Mouse (Mus musculus): ENCODE data around the gene Nmt1. TPM values are rescaled to one million over a fixed set of nuclear protein-coding genes. Genes with fewer than 3 reads are reported as not detected.
A peak's percentile ranks its signal among the peaks of the same experiment; 100 is the strongest.

Nmt1 gene
- polyA plus RNA-seq, 1 experiment from 2014 or later = 47.8 TPM

DNA sequence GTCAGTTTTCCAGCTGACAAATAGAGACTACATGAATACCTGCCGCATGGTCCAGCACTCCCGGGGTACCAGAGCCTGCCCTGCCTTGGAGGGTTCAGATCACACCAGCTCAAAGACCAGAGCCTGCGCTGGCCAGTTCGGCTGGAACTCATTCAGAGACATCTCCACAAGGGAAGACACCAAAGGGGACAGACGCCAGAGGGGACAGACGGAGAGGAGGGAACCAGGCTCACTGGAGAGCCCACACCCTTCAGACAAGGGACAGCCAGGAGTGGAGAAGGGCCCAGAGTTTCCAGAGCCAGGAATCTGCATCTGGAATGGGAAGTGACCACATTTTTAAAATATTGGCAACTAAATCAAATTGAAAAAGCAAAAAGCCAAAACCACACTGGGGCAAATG, 53.6 kb downstream of the Nmt1 start:
- DNase-seq (no peak), ATAC-seq (ENCODE audit: low read depth) (no peak)
- no peak overlapping the region for H3K27ac ChIP-seq
- H3K4me1 ChIP-seq (replicated peaks) = peaks cover 7% of the 10 kb centered on the region
- H3K4me2 ChIP-seq = no peak overlapping the region
- no peak overlapping the region for H3K9ac ChIP-seq
- H3K36me3 ChIP-seq = no peaks in the 10 kb centered on the region
- peaks cover 46% of the 10 kb centered on the region for H3K27me3 ChIP-seq
- no peaks in the 10 kb centered on the region for H3K9me3 ChIP-seq (replicated peaks)
- WGBS (ENCODE audit: insufficient replicate concordance) = 64% methylated on average over 6 of the region's 6 CpGs
- no peak overlapping the region for H3K4me3 ChIP-seq (replicated peaks)

- 64% methylated on average over 7 of the region's 7 CpGs for WGBS (ENCODE audit: insufficient replicate concordance)
- no peak overlapping the region for H3K4me2 ChIP-seq
- ATAC-seq (ENCODE audit: low read depth) (no peak), DNase-seq (no peak)
- H3K9ac ChIP-seq = no peak overlapping the region
- H3K4me1 ChIP-seq (replicated peaks) = peaks cover 10% of the 10 kb centered on the region
- H3K4me3 ChIP-seq (replicated peaks) = no peak overlapping the region
- no peak overlapping the region for H3K27ac ChIP-seq
- no peaks in the 10 kb centered on the region for H3K36me3 ChIP-seq
- H3K9me3 ChIP-seq (replicated peaks) = no peaks in the 10 kb centered on the region
- H3K27me3 ChIP-seq = peaks cover 10% of the 10 kb centered on the region
Measured at GRCm38 (mm10) chr11:103093306-103093705, 65.3 kb downstream of the Nmt1 start.

- Histone ChIP-seq H3K27ac (no peak overlapping the region), H3K36me3 (no peaks in the 10 kb centered on the region), H3K27me3 (peaks cover 19% of the 10 kb centered on the region), H3K4me3 (replicated peaks) (no peak overlapping the region), H3K9me3 (replicated peaks) (no peaks in the 10 kb centered on the region), H3K4me1 (replicated peaks) (peaks cover 10% of the 10 kb centered on the region), H3K4me2 (no peak overlapping the region), H3K9ac (no peak overlapping the region)
- no peak for DNase-seq
- ATAC-seq (ENCODE audit: low read depth) = no peak
- WGBS (ENCODE audit: insufficient replicate concordance) = 53% methylated on average over 20 of the region's 20 CpGs
Measured at GRCm38 (mm10) chr11:103093862-103094833, 66.2 kb downstream of the Nmt1 start.

GRCm38 (mm10) chr11:103095107-103095670, 67.2 kb downstream of the Nmt1 start:
- no peaks in the 10 kb centered on the region for H3K9me3 ChIP-seq (replicated peaks)
- 72% methylated on average over 9 of the region's 9 CpGs for WGBS (ENCODE audit: insufficient replicate concordance)
- peaks cover 10% of the 10 kb centered on the region for H3K4me1 ChIP-seq (replicated peaks)
- H3K27ac ChIP-seq = no peak overlapping the region
- DNase-seq = no peak
- H3K27me3 ChIP-seq = peaks cover 29% of the 10 kb centered on the region
- no peak overlapping the region for H3K4me2 ChIP-seq
- H3K36me3 ChIP-seq = no peaks in the 10 kb centered on the region
- no peak overlapping the region for H3K9ac ChIP-seq
- ATAC-seq (ENCODE audit: low read depth) = no peak
- H3K4me3 ChIP-seq (replicated peaks) = no peak overlapping the region

DNA sequence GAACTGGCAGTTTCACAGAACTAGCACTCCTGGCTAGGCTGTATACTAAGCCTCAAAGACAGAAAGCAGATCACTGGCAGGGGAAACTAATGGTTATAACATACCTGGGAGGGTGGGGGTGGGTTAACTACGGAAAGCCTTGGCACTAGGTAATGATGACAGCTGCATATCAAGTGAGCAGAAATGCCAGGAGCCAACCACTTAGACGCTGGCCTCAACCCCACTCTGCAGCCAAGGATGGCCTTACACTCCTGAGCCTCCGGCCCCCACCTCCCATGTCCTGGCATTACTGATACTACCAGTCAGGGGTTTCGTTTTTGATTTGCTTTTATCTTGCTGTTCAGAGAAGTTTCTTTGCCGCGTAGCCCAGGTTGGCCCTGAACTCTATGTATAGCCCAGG, 67.8 kb downstream of the Nmt1 start:
- no peak overlapping the region for H3K4me2 ChIP-seq
- DNase-seq = no peak
- H3K27me3 ChIP-seq = peaks cover 35% of the 10 kb centered on the region
- H3K9ac ChIP-seq = no peak overlapping the region
- no peaks in the 10 kb centered on the region for H3K9me3 ChIP-seq (replicated peaks)
- no peak overlapping the region for H3K4me3 ChIP-seq (replicated peaks)
- peaks cover 10% of the 10 kb centered on the region for H3K4me1 ChIP-seq (replicated peaks)
- WGBS (ENCODE audit: insufficient replicate concordance) = 77% methylated on average over 6 of the region's 6 CpGs
- no peaks in the 10 kb centered on the region for H3K36me3 ChIP-seq
- H3K27ac ChIP-seq = no peak overlapping the region
- ATAC-seq (ENCODE audit: low read depth) = no peak

GRCm38 (mm10) chr11:103096979-103097894, 69.2 kb downstream of the Nmt1 start:
- Histone ChIP-seq H3K36me3 (no peaks in the 10 kb centered on the region), H3K9ac (no peak overlapping the region), H3K4me2 (no peak overlapping the region), H3K4me3 (replicated peaks) (no peak overlapping the region), H3K27ac (no peak overlapping the region), H3K9me3 (replicated peaks) (no peaks in the 10 kb centered on the region), H3K4me1 (replicated peaks) (peaks cover 24% of the 10 kb centered on the region), H3K27me3 (peaks cover 49% of the 10 kb centered on the region)
- DNase-seq = no peak
- 34% methylated on average over 22 of the region's 22 CpGs for WGBS (ENCODE audit: insufficient replicate concordance)
- ATAC-seq (ENCODE audit: low read depth) = no peak

DNA sequence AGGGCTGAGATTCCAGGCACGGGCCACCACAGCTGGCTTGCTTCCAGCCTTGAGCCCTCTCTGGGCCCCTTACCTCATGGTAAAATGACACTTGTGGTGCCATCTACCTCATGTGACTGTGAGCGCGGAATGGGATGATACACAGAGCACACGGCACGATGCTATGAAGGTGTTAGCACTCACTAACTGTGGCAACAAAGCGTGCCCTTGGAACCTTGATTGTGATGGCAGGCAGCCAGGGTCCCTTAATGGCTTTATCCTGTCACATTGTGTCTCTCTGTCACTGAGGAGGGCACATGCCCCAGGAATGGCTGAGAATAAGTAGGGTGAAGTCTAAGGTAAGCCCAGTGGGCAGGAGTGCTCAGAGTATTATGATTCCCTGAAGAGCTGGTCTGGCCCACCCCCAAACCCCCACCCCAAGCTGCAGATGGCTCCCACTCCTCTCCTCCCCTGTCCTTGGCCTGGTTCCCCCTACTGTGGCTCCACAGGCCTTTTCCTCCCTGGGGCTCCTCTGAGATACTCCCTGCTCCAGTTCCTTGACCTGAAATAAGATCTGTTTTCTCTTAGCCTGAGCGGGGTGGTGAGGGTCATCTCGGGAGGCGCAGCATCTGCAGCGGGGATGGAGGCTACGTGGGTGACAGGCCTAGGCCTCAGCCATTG, 70.7 kb downstream of the Nmt1 start:
- H3K4me1 ChIP-seq (replicated peaks) = peaks cover 34% of the 10 kb centered on the region
- H3K9ac ChIP-seq = no peak overlapping the region
- no peak overlapping the region for H3K4me3 ChIP-seq (replicated peaks)
- H3K27me3 ChIP-seq = peaks cover 51% of the 10 kb centered on the region
- no peak overlapping the region for H3K27ac ChIP-seq
- ATAC-seq (ENCODE audit: low read depth) (no peak), DNase-seq (no peak)
- 79% methylated on average over 11 of the region's 11 CpGs for WGBS (ENCODE audit: insufficient replicate concordance)
- no peak overlapping the region for H3K4me2 ChIP-seq
- H3K9me3 ChIP-seq (replicated peaks) = no peaks in the 10 kb centered on the region
- no peaks in the 10 kb centered on the region for H3K36me3 ChIP-seq

GRCm38 (mm10) chr11:103099352-103099940, 71.5 kb downstream of the Nmt1 start:
- H3K4me3 ChIP-seq (replicated peaks) = no peak overlapping the region
- no peak for ATAC-seq (ENCODE audit: low read depth)
- no peak for DNase-seq
- H3K9ac ChIP-seq = no peak overlapping the region
- H3K4me1 ChIP-seq (replicated peaks) = peaks cover 36% of the 10 kb centered on the region
- no peak overlapping the region for H3K27ac ChIP-seq
- no peaks in the 10 kb centered on the region for H3K36me3 ChIP-seq
- 61% methylated on average over 12 of the region's 12 CpGs for WGBS (ENCODE audit: insufficient replicate concordance)
- no peaks in the 10 kb centered on the region for H3K9me3 ChIP-seq (replicated peaks)
- H3K27me3 ChIP-seq = peaks cover 51% of the 10 kb centered on the region
- no peak overlapping the region for H3K4me2 ChIP-seq

GRCm38 (mm10) chr11:103100361-103100760, 72.4 kb downstream of the Nmt1 start:
- H3K27me3 ChIP-seq = peaks cover 51% of the 10 kb centered on the region
- H3K9me3 ChIP-seq (replicated peaks) = no peaks in the 10 kb centered on the region
- WGBS (ENCODE audit: insufficient replicate concordance) = 53% methylated on average over 8 of the region's 8 CpGs
- DNase-seq (no peak), ATAC-seq (ENCODE audit: low read depth) (no peak)
- H3K4me3 ChIP-seq (replicated peaks) = no peak overlapping the region
- no peak overlapping the region for H3K27ac ChIP-seq
- peaks cover 6% of the 10 kb centered on the region for H3K36me3 ChIP-seq
- H3K4me2 ChIP-seq = no peak overlapping the region
- H3K4me1 ChIP-seq (replicated peaks) = peaks cover 45% of the 10 kb centered on the region
- no peak overlapping the region for H3K9ac ChIP-seq

GRCm38 (mm10) chr11:103101481-103101865, 73.5 kb downstream of the Nmt1 start, which contains the start of the genes Plcd3 and Acbd4:
Gene Plcd3 (minus strand): TSS chr11:103101658.
Gene Acbd4 (plus strand): TSS chr11:103101682.
- Histone ChIP-seq H3K27me3 (peaks cover 51% of the 10 kb centered on the region), H3K4me2 (peak within 1 kb of the TSS; percentile 89), H3K9ac (peak within 1 kb of the TSS; percentile 68), H3K9me3 (replicated peaks) (no peaks in the 10 kb centered on the region), H3K4me3 (replicated peaks) (peak within 1 kb of the TSS; percentile 78), H3K27ac (peak within 1 kb of the TSS; percentile 68), H3K4me1 (replicated peaks) (peaks cover 56% of the 10 kb centered on the region), H3K36me3 (peaks cover 14% of the 10 kb centered on the region)
- DNase-seq (peak; percentile 70), ATAC-seq (ENCODE audit: low read depth) (0 out of 2 replicates have a peak, but pooled peaks have one; percentile 13)
- 1% methylated on average over 34 of the region's 34 CpGs for WGBS (ENCODE audit: insufficient replicate concordance)

All from liver, embryonic 13.5 days (tissue).